Mouse (Mus musculus) cerebellum, postnatal 14 days (tissue): ENCODE measurements around the gene Sco2.

ENCODE experiments used
- DNase-seq, 2 experiments: peaks; one replicate each; pipeline ENCODE4 v3.0.0; 2021; ENCODE audit warnings: mixed read lengths in 2 of 2

Gene Sco2

DNA sequence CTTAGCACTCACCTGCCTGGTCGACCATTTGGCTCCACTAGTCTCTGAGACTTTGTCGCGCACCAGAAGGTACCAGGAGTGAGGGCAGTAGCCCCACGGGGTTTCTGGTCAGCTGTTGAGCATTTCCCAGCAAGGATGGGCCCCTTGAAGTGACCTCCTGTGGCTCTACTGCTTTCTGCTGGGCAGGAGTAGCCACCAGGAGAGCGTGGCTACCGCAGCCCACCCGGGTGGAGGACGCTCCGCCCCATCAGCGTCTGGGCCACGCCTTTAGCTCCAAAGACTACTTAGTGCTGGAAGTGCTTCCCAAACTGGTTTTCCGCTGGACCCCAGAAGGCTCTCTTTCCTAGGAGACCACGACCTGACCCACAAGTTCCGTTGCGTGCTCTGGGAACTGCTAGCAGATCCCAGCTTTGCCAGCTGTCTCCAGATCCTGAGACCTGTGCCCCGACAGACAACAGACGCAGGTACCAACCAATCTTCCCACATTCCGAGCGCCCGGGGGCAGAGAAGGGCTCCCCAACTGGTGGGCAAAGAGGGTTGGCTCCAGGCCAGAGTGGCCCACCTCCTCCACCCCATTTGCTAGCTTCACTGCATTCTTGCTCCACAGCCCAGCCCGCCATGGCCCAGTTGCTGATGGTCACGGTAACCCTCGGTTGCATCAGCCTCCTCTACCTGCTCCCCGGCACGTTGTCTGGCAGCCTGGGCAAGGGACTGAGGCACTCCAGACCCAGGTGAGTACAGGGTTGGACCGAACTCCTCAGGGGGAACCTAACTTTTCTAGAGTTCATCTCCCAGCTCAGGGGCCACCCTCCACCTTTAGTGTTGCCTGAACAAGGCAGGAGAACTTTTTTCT lies 50.8 kb downstream of the Sco2 start, which contains the start of gene Adm2:
TSS of gene Adm2 (plus strand) at position 51 of the 853 bp plus-strand sequence.
- no peak for DNase-seq
